Mouse (Mus musculus) CD4-positive helper T cell, adult 2 months (primary cell): ENCODE data around the gene Slc23a4.

Experiments
- DNase-seq: peaks from one replicate; pipeline ENCODE4 v3.0.0-alpha.2; 2012; ENCODE audit warnings: low read depth, missing footprints, low spot score

The Slc23a4 gene

DNA sequence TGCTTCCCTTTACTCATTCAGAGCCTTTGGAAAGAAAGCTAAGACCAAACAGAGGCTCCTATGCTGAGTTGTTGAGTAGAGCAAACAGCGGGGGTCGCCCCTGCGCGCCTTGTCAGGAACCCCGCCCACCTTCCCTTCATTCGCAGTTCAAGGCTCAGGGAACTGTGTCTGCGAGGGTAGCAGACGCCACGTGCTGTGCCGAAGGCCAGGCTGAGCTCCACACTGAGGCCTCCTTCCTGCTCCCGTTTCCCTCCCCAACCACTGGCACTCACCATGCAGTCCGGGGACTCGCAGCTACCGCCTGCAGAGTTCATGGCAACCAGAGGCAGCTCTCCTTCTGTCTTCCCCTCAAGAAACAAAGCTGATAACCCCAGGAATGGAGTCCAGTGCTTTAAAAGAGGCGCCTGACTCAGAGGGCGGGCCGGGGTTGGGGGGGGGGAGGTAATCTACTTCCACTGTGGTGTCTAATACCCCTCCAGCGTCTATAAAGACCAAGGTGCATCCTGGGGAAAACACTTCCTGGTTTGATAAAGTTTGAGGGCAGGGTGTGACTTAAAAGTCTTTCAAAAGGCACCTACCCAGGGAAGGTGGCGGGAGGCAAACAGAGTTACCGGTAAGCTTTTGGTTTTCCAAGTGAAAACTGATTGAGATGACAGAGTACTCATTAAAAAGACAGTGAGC is at the start of gene Slc23a4:
TSS of gene Slc23a4 (minus strand) at position 324 of the 681 bp plus-strand sequence.
- peak; percentile 22 for DNase-seq

DNA sequence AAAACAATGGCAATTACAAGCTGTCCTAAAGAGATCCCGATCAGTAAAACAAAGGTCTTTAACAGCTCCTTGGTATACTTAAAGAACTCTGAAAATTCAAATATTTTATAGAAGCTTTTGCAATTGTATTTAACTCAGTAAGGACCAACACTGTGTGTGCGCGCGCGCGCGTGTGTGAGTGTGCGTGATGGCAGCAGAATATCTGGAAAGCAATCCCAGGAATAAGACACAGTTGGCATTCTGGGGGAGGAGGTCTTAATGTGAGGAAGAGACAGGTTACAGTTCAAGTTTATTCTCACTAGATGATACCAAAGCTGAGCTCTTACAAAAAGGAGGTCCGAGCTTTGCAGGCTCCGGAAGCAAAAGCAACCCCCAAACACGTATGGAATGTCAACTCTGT is 45.1 kb upstream of the Slc23a4 start:
- DNase-seq, result no peak

DNA sequence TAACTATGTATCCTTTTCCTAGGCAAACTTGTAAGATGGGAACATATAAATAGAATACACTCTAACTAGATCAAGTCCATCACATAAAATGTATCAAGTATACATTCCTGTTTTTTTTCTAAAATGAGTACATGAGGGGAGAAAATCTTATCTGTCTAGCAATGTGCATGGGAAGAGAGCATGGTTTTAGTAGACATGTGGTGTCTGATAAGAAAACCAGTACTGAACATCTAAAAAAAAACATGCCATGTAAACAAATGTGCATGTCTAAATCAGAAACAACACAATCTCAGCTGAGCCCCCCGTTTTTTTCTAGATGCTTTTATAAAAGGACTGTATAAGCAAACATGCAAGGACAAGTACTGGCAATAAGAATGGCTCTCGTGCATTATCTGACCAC is 44.5 kb upstream of the Slc23a4 start:
- DNase-seq, result no peak

DNA sequence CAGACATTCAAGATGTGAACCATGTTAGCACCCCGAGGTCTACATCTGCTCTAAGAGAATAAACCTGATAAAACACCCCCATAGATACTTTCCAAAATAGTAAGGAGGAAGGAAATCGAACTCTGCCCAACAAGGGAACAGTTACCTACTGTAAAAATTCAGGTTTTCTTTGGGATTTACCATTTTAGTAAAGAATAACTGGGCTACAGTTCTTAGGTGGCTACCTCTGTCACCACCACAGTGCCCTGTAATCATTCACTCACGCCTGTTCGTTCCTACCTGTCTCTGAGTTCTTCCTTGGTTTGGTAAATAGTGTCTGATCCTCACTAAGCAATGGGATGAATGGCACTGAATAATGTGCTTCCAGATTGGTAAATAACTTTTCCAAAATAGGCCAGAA is 42.6 kb upstream of the Slc23a4 start:
- DNase-seq, result no peak

DNA sequence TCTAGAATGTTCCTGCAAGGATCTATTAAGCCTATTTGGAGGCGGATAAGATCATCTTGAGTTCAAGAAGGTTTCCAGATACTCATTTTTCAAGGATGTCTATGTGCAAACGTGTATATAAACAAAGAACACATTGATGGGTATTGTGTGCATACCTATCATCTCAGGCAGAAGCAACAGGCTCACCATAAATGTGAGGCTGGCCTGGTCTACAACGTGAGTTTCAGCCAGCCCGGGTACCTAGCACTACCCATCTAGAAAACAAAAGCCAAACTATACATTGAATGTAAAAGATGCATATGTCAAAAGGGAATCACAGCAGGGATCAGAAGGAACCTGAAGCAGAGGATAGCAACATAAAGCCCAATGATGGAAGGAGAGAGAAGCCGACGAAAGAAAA is 42.0 kb upstream of the Slc23a4 start:
- no peak for DNase-seq

DNA sequence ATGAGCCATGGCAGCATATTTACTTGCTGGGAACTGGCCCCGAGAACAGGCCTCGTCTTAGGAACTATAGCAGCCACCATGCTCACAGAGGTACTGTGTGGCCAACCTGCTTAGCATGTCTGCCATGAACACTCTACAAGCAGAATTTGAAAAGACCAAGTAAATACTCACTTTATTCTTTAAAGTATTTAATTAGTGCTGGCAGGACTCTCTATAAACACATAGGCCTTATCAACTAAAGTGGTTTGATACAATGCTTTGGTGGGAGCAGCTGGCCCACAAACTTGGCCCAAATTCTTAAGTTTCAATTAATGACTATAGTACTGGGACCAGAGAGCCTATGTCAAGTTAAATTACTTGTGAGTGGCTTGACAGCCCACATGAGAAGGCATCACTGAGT is 39.8 kb upstream of the Slc23a4 start:
- no peak for DNase-seq

DNA sequence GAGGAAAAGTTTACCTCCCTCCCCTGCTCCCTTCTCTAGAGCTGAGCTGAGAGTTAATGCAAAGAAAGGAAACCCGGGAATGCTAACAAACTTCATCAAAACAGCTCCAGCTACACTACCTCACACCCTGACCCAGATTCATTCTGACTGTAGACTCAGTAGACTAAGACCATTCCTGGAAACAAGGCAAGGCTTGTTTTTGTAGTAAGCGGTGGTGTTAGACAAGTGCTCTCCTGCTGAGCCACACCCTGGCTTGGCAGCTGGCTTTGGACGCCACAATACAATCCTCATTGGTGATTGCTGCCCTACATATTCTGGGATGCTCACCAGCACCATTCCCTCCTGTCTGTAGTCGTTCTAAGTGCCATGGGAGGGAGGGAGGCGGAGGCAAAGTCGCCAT is 39.1 kb upstream of the Slc23a4 start:
- DNase-seq, result no peak

DNA sequence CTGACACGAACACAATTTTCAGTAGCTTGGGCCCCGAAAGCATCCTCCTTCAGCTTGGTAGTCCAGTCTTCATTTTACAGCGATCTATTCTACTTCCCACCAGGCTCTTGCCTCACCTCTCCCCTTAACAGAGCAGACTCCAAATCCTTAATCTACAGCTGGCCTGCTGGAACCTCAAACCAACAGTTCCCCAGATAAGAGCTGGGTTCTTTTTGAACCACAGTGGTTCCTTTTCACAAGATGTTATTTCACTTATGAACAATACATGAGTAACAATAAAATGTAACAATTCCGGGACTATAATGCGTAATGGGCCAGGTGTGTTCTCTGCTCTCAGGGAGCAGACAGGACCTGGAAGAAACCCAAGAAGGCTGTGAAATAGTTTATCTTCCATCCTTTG is 28.4 kb upstream of the Slc23a4 start:
- DNase-seq, result no peak

DNA sequence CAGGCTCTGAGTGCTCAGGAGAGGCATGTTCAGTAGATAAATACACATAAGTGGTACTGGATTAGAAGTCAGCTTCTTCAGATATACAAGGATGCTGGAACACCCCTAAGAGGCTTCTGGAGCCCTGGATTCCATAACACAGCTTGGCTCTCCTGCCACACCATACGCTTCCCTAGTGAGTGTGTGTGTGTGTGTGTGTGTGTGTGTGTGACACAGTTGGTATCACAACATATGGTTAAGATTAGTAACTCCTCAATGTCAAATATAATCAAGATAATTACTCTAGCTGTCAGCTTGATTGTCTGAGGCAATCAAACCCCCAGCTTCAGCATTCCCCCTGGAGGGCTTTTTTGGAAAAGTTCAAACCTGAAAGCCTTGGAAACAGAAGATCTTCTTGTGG is 23.7 kb upstream of the Slc23a4 start:
- DNase-seq, result no peak

DNA sequence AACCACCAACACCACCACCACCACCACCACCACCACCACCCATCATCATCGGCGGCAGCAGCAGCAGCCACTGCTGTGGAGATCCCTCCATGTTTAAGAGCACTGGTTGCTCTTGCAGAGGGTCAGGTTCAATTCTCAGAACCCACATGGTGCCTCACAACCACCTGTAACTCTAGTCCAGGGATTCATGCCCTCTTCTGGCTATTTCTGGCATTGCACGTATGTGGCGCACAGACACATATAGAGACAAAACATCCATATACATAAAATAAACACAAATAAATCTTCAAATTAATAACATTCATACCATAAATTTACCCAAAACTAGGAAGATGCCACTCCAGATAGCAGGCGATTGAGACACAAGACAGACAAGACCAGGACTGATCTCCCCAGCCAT is 22.5 kb upstream of the Slc23a4 start:
- DNase-seq, result no peak

DNA sequence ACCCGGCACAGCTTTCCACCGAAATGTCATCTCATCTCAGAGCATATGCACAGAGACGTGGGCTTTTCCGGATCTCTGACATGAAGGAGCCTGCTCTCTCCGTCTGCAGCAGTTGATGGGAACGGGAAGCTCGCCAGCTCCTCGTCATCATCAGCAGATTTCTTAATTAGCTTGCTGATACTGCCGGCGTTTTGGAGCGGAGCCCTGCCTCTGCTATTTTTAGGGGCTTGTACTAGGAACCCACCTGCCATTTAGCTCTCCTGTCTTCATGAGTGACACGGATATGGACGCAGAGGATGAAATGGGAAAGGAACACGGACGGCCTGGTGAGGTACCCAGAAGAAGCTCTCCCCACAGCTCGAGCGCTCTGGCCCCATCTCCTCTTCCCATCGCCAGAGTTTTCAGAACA is 14.1 kb upstream of the Slc23a4 start:
- no peak for DNase-seq

DNA sequence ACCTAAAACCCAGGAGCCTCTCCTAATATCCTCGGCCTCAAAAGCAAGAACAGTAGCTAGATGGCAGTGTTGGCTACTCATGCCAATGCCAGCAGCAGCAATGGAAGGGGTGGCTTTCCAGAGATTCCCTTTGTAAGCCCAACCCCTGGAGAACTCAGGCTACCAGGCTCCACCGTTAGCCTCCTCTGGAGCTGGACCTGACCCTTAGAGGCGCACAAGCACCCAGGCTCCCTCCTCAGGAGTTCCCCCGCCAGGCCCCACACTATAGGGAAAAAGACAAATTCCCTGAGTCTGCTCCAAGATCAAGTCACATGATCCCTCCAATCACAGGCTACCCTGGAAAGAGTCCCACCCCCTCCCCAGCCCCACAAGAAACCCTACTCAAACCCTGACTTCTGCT is 10.9 kb upstream of the Slc23a4 start:
- DNase-seq, result no peak

DNA sequence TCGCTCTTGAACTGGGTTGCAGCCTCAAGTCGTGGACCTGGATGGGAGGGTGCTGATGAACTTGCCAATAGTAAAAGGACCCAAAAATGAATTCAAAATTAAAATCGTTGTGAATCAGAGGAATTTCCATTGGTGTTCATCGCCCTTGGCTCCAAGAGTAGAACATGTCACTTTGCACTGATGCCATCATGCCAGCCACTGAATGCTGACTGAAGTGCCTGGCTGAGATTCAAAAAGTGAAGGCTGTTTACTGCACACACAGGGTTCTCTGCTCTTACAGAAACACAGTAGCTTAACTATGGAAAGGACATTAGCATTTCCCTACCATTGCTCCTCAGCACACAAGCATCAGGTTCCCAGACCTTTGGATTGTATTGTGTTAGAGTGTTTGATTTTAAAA is 8.3 kb upstream of the Slc23a4 start:
- DNase-seq, result no peak

DNA sequence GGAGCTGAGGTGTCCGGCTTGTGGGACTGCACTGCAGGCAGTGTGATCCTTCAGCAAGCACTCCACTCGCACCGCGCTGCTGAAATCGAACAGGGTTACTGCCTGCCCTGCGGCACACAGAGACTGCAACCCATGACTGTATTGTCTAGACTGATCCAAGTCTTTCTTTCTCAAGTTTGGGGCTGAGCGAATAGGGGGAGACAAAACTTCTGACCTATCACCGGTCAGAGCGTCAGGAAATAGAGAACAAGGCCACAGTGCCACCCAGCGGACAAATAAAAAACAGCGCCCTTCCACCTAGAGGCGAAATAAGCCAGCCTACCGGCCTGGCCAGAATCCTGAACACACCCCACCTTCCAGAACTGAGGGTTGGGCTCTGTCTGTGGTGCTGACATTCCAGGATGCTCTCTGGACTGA is 7.1 kb upstream of the Slc23a4 start:
- peak; percentile 83 for DNase-seq

DNA sequence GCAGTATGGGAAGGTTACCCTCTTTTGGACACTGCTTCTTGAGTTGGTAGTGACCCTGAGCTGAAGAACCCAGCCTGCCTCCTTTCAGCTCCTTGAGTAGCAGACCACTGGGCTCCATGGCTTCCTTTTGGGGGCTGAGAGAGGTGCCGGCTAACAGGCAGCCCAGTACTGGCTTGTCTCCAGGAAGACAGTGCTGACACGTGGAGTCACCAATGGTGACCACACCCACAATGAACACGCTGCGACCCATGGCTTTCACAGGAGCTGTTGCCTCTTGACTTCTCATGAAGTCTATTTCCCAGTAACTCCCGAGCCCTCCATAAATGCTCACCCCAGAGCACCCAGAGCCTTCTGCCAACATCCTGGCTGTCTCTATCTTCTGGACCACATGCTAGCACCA is 6.5 kb upstream of the Slc23a4 start:
- DNase-seq, result peak; percentile 24

DNA sequence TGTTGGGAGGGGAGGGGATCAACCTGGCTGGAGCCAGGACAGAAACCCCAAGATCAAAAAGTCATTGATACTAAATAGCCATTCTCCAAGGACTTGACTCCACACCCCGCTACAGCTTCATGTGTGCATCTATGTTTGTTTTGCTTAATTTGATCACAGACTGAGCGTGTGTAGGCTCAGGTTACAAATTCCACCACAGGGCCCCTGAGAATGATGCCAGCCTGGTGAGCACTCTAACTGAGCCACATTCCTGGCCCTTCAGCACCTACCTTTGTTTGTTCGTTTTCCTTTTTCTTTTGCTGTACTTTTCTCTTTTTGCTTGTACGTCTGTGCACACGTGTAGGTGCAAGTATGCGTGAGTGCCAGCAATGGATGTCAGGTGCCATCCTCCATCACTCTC is 1.1 kb upstream of the Slc23a4 start:
- DNase-seq, result no peak

DNA sequence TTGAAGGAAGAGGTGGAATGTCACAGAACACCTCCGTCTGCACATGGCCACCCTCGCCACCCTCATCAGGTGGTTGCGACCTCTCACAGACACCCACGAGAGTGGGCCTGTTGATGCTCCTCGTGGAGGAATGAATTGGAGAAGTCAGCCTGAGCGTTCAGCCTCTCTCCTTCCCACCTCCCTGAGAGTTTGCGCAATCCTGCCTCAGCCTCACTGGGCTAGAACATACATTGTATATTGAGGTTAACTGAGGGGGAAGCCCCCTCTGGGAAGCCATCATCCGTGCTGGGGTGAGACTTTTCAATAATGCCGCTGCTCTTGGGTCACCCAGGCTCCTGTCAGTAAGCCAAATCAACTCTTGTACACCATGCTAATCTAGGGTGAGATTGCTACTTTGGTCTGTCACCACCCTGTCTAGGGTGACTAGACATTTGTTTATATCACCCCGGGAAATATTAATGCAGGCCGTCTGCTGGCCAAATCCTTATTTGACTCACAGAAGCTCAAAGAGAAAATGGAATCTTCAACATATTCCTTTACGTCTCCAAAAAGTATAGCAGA is 1.0 kb downstream of the Slc23a4 start:
- DNase-seq, result no peak

DNA sequence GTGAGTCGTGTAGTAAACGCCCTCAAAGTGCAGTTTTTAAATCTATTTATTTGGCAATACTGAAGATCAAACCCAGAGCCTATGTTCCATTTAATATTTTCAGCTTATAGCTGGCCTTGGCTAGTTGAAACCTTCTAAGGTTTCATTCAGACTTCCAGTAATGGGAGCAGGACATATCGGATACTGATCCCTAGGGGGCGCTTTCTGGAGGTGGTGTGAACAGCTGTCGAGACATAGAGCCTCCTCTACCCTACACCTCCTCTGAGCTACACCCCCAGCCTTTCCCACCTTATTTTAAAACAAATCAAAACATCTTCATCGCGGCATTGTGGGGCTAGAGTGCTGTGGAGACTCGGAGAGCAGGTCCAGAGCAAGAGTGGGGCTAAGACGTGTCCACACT is 7.5 kb downstream of the Slc23a4 start:
- DNase-seq, result no peak

DNA sequence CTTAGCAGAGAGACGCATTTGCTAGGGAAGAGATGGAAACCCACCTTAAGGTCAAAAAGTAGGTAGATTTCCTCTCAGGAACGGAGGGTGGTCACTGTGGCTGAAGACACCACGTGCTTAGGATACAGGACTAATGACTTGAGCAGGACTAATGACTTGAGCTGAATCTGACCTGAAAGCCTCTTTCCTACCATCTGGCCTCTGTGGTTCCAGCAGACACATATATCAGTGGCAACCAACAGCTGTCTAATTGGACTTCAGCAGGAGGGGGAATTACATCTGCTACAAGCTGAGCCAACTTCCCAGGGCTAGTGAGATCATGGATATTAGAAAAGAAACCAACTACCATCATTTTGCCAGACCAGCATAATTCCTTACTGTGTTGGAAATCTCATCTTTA is 8.9 kb downstream of the Slc23a4 start:
- DNase-seq, result no peak

DNA sequence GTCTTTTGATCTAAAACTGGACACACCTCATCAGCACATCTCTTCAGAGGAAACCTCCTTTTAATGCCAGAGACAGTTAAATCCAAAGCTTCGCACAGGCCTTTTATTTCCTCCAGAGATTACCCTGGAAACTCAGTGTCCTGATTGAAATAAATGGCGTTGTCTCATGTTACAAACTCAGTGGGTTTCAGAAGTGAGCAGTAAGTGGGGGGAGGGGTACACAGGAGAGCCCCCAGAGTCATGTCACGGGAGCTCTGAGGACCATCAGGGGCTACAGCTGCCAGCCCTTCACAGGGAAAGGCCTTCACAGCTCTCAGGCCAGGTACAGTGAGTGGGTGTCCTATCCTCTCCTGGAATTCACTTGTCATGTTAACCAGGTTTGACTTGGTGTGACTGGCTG is 17.0 kb downstream of the Slc23a4 start:
- no peak for DNase-seq

DNA sequence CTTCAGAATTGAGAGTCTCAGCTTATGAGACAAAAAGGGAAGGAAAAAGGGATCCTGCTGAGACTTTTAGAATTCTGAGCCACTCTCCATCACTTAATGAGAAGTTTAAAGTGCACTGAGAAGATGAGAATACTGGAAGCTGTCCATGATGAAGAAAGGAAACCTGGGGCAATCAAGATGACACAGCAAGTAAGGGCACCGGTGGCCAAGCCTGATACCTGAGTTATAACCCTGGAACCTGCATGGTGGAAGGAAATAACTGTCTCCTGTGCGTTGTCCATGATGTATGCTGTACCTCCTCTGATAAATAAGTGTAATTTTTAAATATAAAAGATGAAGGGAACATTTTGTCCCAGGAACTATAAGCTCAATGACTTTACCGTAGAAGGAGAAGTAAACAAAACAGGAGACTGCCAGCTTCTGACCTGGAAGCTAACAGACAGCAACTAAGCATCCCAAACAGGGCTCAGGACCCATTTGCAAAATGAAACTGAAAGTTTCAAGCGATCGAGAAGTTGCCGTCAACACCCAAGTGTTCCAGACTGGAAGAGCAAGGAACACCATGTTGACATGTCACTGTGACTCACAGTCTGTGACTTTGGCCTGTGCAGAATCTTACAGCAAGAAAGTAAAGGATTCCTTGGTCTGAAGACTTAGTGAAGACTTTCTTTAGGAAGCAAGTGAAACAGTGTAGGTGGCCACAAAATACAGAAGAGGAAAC is 22.2 kb downstream of the Slc23a4 start:
- peak; percentile 24 for DNase-seq

DNA sequence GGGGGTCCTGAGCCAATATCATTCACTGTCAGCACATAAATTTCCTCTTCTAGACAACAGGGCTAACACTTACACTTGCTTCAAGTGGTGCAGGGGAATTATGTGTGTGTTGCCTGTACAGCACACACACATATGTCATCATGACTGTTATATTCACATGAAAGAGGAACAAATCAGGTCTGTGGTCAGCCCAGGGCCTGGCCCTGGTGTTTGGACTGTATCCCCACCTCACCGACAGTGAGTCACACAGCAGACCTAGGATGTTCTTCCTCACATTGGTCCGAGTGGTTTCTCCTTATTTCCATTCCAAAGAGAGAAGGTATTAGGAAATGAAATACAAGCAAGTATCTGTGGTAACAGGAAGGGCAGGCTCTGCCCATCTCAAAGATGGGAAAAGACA is 23.7 kb downstream of the Slc23a4 start:
- no peak for DNase-seq

DNA sequence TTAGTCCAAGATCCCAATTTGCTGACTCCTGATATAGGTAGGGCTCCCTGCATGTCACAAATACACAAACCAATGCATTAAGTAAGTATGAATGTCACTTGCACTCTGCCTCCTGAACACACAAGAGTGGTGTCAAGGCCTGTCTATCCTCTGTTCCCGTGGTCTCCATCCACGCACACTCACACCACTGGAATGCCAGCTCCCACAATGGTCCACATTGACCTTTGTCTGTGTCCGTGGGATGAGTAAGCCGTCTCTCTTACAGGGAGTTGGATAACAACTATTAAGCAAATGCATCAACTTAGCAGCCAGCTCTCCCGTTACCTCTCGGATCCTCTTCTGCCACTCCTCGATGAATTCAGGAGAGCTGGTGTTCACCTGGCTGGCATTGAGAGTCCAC is 29.1 kb downstream of the Slc23a4 start:
- no peak for DNase-seq
